Mouse (Mus musculus): ENCODE data around the gene Gm10778.

- TF ChIP-seq CTCF (IDR thresholded peaks at IDR 0.05; ENCODE audit: extremely low read depth, insufficient read length, insufficient replicate concordance, low read depth, low read length), result no peak
- no peak for TF ChIP-seq POLR2A (IDR thresholded peaks at IDR 0.05; ENCODE audit: low read depth, low read length)
Observed at GRCm38 (mm10) chr10:81604019-81604967, 44.6 kb upstream of the Gm10778 start.
